12 mouse cellular contexts compared by ENCODE assay signal in genomic region chr11:109556130-109556529, GRCm38 (mm10). TPM values are rescaled to one million over a fixed set of nuclear protein-coding genes. Genes with fewer than 3 reads are reported as not detected.
DNase-seq lines count a peak whose midpoint lies in the region; ATAC-seq and TF ChIP-seq lines count a peak whose summit lies in the region.
"Had no signal": no experiment of that assay in that cellular context is flagged by ENCODE, and none has a peak within 500 bp of the region (broad histone marks: within the 10 kb centered on the region; RNA-seq: fewer than 3 reads in every experiment).

No protein-coding gene starts in this region.

- no peak for TF ChIP-seq CTCF in hindbrain, postnatal 0 days (IDR thresholded peaks at IDR 0.05; ENCODE audit: low read depth)

- H3K4me1 ChIP-seq in forebrain, embryonic 10.5 days = 0 out of 2 replicates have a peak, but pooled peaks cover 3% of the 10 kb centered on the region
- no peaks in the 10 kb centered on the region for H3K4me1 ChIP-seq in forebrain, embryonic 13.5 days
- no peaks in the 10 kb centered on the region for H3K4me1 ChIP-seq in midbrain, embryonic 11.5 days (ENCODE audit: control insufficient read depth, insufficient read depth, low read length)
- no peaks in the 10 kb centered on the region; the same call in 1 of the 2 replicates for H3K4me1 ChIP-seq in midbrain, embryonic 10.5 days
- H3K4me1 ChIP-seq in liver, embryonic 11.5 days (replicated peaks; ENCODE audit: control insufficient read depth, insufficient read depth, low read length) = peaks cover 48% of the 10 kb centered on the region
- H3K4me1 ChIP-seq in stomach, embryonic 16.5 days (ENCODE audit: control insufficient read depth, insufficient read depth, low read length) = peaks cover 30% of the 10 kb centered on the region
- no peaks in the 10 kb centered on the region for H3K4me1 ChIP-seq in hindbrain, postnatal 0 days (ENCODE audit: insufficient read depth, low read length)
- H3K4me1 ChIP-seq: forebrain, embryonic 12.5 days had no signal

- no peak overlapping the region for H3K4me3 ChIP-seq in forebrain, embryonic 10.5 days
- H3K4me3 ChIP-seq in forebrain, embryonic 13.5 days = no peak overlapping the region
- no peak overlapping the region for H3K4me3 ChIP-seq in midbrain, embryonic 11.5 days (ENCODE audit: low read depth, low read length)
- no peak overlapping the region for H3K4me3 ChIP-seq in midbrain, embryonic 10.5 days
- no peak overlapping the region for H3K4me3 ChIP-seq in liver, embryonic 11.5 days (ENCODE audit: low read depth, low read length)
- H3K4me3 ChIP-seq in stomach, embryonic 16.5 days (replicated peaks; ENCODE audit: low read length) = no peak overlapping the region
- no peak overlapping the region for H3K4me3 ChIP-seq in hindbrain, postnatal 0 days (ENCODE audit: low read length)
- H3K4me3 ChIP-seq: forebrain, embryonic 12.5 days had no signal

- H3K36me3 ChIP-seq in forebrain, embryonic 10.5 days (replicated peaks) = no peaks in the 10 kb centered on the region
- no peaks in the 10 kb centered on the region for H3K36me3 ChIP-seq in forebrain, embryonic 13.5 days (ENCODE audit: poor library complexity, severe bottlenecking)
- H3K36me3 ChIP-seq in midbrain, embryonic 11.5 days (ENCODE audit: control insufficient read depth, insufficient read depth, low read length) = no peaks in the 10 kb centered on the region
- H3K36me3 ChIP-seq in midbrain, embryonic 10.5 days = no peaks in the 10 kb centered on the region
- no peaks in the 10 kb centered on the region for H3K36me3 ChIP-seq in liver, embryonic 11.5 days (ENCODE audit: control insufficient read depth, insufficient read depth, low read length)
- H3K36me3 ChIP-seq in stomach, embryonic 16.5 days (ENCODE audit: control insufficient read depth, insufficient read depth, low read length) = no peaks in the 10 kb centered on the region
- no peaks in the 10 kb centered on the region for H3K36me3 ChIP-seq in hindbrain, postnatal 0 days (ENCODE audit: insufficient read depth, low read length)
- H3K36me3 ChIP-seq: forebrain, embryonic 12.5 days had no signal

- ATAC-seq in forebrain, embryonic 13.5 days = no peak
- ATAC-seq in midbrain, embryonic 11.5 days (ENCODE audit: low FRiP score) = no peak
- ATAC-seq in liver, embryonic 11.5 days (replicated peaks; ENCODE audit: low FRiP score) = peak; percentile 40
- peak; percentile 90 for ATAC-seq in stomach, embryonic 16.5 days (ENCODE audit: insufficient read depth, low FRiP score)
- ATAC-seq in hindbrain, postnatal 0 days = no peak

- DNase-seq in forebrain, embryonic 10.5 days (ENCODE audit: extremely low spot score, low spot score) = no peak
- peak; percentile 35 for DNase-seq in midbrain, embryonic 11.5 days (ENCODE audit: low spot score, missing footprints)
- no peak for DNase-seq in midbrain, embryonic 10.5 days (ENCODE audit: low spot score)
- no peak for DNase-seq in liver, embryonic 11.5 days (ENCODE audit: low spot score)
- no peak for DNase-seq in hindbrain, postnatal 0 days (ENCODE audit: low spot score)
- no peak for DNase-seq in right cerebral cortex, postnatal 14 days
- DNase-seq: cerebellum, adult 2 months; gastrocnemius, postnatal 36 days had no signal

- WGBS in forebrain, embryonic 10.5 days = 90% methylated on average over 6 of the region's 6 CpGs
- 91% methylated on average over 6 of the region's 6 CpGs for WGBS in forebrain, embryonic 13.5 days
- 90% methylated on average over 6 of the region's 6 CpGs for WGBS in midbrain, embryonic 11.5 days
- 88% methylated on average over 6 of the region's 6 CpGs for WGBS in midbrain, embryonic 10.5 days
- 45% methylated on average over 6 of the region's 6 CpGs for WGBS in liver, embryonic 11.5 days
- 72% methylated on average over 6 of the region's 6 CpGs for WGBS in stomach, embryonic 16.5 days
- WGBS in hindbrain, postnatal 0 days = 89% methylated on average over 6 of the region's 6 CpGs

- H3K4me2 ChIP-seq in forebrain, embryonic 13.5 days = no peak overlapping the region
- H3K4me2 ChIP-seq in midbrain, embryonic 11.5 days = no peak overlapping the region
- H3K4me2 ChIP-seq in liver, embryonic 11.5 days = peak overlapping the region; percentile 17; the same call in 1 of the 2 replicates
- H3K4me2 ChIP-seq in stomach, embryonic 16.5 days (ENCODE audit: low read depth, low read length) = no peak overlapping the region
- H3K4me2 ChIP-seq in hindbrain, postnatal 0 days (ENCODE audit: low read depth, low read length) = no peak overlapping the region
- H3K4me2 ChIP-seq: forebrain, embryonic 12.5 days had no signal

- H3K9ac ChIP-seq in forebrain, embryonic 13.5 days = no peak overlapping the region
- H3K9ac ChIP-seq in midbrain, embryonic 11.5 days (ENCODE audit: low read length) = no peak overlapping the region
- peak overlapping the region; percentile 61 for H3K9ac ChIP-seq in liver, embryonic 11.5 days (ENCODE audit: low read depth, low read length)
- H3K9ac ChIP-seq in stomach, embryonic 16.5 days (ENCODE audit: low read length) = peak overlapping the region; percentile 7; the same call in 1 of the 2 replicates
- H3K9ac ChIP-seq in hindbrain, postnatal 0 days (replicated peaks; ENCODE audit: low read length) = no peak overlapping the region
- H3K9ac ChIP-seq: forebrain, embryonic 12.5 days had no signal

- H3K27me3 ChIP-seq in forebrain, embryonic 10.5 days (ENCODE audit: poor library complexity, severe bottlenecking) = no peaks in the 10 kb centered on the region
- no peaks in the 10 kb centered on the region for H3K27me3 ChIP-seq in forebrain, embryonic 13.5 days
- no peaks in the 10 kb centered on the region for H3K27me3 ChIP-seq in midbrain, embryonic 11.5 days (ENCODE audit: control insufficient read depth, insufficient read depth, low read length)
- no peaks in the 10 kb centered on the region for H3K27me3 ChIP-seq in midbrain, embryonic 10.5 days (ENCODE audit: low read depth, poor library complexity, severe bottlenecking)
- H3K27me3 ChIP-seq in liver, embryonic 11.5 days (replicated peaks; ENCODE audit: control insufficient read depth, insufficient read depth, low read length) = no peaks in the 10 kb centered on the region
- no peaks in the 10 kb centered on the region for H3K27me3 ChIP-seq in stomach, embryonic 16.5 days (ENCODE audit: control insufficient read depth, insufficient read depth, low read length)
- H3K27me3 ChIP-seq in hindbrain, postnatal 0 days (ENCODE audit: insufficient read depth, low read length) = no peaks in the 10 kb centered on the region
- H3K27me3 ChIP-seq: forebrain, embryonic 12.5 days had no signal

- H3K27ac ChIP-seq in forebrain, embryonic 10.5 days = 0 out of 2 replicates have a peak overlapping the region, but pooled peaks have one; percentile 53
- no peak overlapping the region for H3K27ac ChIP-seq in forebrain, embryonic 13.5 days
- H3K27ac ChIP-seq in midbrain, embryonic 11.5 days (ENCODE audit: low read depth, low read length) = no peak overlapping the region
- no peak overlapping the region for H3K27ac ChIP-seq in midbrain, embryonic 10.5 days (replicated peaks)
- H3K27ac ChIP-seq in liver, embryonic 11.5 days (ENCODE audit: low read depth, low read length) = peak overlapping the region; percentile 93
- H3K27ac ChIP-seq in stomach, embryonic 16.5 days (ENCODE audit: low read length) = peak overlapping the region; percentile 65
- no peak overlapping the region for H3K27ac ChIP-seq in hindbrain, postnatal 0 days
- H3K27ac ChIP-seq: forebrain, embryonic 12.5 days; macrophage had no signal

- H3K9me3 ChIP-seq in forebrain, embryonic 10.5 days = no peaks in the 10 kb centered on the region
- H3K9me3 ChIP-seq in forebrain, embryonic 13.5 days (replicated peaks) = no peaks in the 10 kb centered on the region
- no peaks in the 10 kb centered on the region for H3K9me3 ChIP-seq in midbrain, embryonic 11.5 days (ENCODE audit: control insufficient read depth, low read length)
- no peaks in the 10 kb centered on the region for H3K9me3 ChIP-seq in midbrain, embryonic 10.5 days (replicated peaks)
- no peaks in the 10 kb centered on the region for H3K9me3 ChIP-seq in liver, embryonic 11.5 days (ENCODE audit: control insufficient read depth, low read length)
- H3K9me3 ChIP-seq in stomach, embryonic 16.5 days (replicated peaks; ENCODE audit: control insufficient read depth, low read length) = no peaks in the 10 kb centered on the region
- no peaks in the 10 kb centered on the region for H3K9me3 ChIP-seq in hindbrain, postnatal 0 days (ENCODE audit: low read length)
- H3K9me3 ChIP-seq: forebrain, embryonic 12.5 days had no signal

RNA-seq across cellular contexts. Expression of gene Wipi1, which starts 55.6 kb away (rescaled TPM):
- polyA plus RNA-seq in forebrain, embryonic 10.5 days (2016; fragmentation: Nextera tagmentation; extraction: Ambion mirVana) = 15.7 and 18.4 TPM in 2 replicates
- polyA plus RNA-seq in forebrain, embryonic 13.5 days (2015; fragmentation: Nextera tagmentation; extraction: Ambion mirVana) = 8.8 and 10.7 TPM in 2 replicates
- polyA plus RNA-seq in midbrain, embryonic 11.5 days (2014; fragmentation: Nextera tagmentation; extraction: Ambion mirVana) = 11.1 and 12.4 TPM in 2 replicates
- polyA plus RNA-seq in midbrain, embryonic 10.5 days (2016; fragmentation: Nextera tagmentation; extraction: Ambion mirVana) = 17.9 and 19.4 TPM in 2 replicates
- polyA plus RNA-seq in liver, embryonic 11.5 days (2014; fragmentation: Nextera tagmentation; extraction: Ambion mirVana) = 18.9 and 21.8 TPM in 2 replicates
- 43.2 and 44.8 TPM in 2 replicates for polyA plus RNA-seq in stomach, embryonic 16.5 days (2015; fragmentation: Nextera tagmentation; extraction: Ambion mirVana)
- total RNA-seq in hindbrain, postnatal 0 days (2014; rRNA removed) = 14.6 and 23.3 TPM in 2 replicates
- 21.0 and 23.5 TPM in 2 replicates for polyA plus RNA-seq in hindbrain, postnatal 0 days (2015; fragmentation: Nextera tagmentation; extraction: Ambion mirVana)

Comparison
In these comparisons a context has a peak if more than half of its experiments do, and no peak if none do; other contexts are left out.
1. H3K27ac ChIP-seq: peak in forebrain, embryonic 10.5 days (single experiment), liver, embryonic 11.5 days (single experiment) and stomach, embryonic 16.5 days (single experiment); none in forebrain, embryonic 13.5 days (single experiment), midbrain, embryonic 11.5 days (single experiment), midbrain, embryonic 10.5 days (single experiment) and hindbrain, postnatal 0 days (single experiment).
2. ATAC-seq: peak in liver, embryonic 11.5 days (single experiment) and stomach, embryonic 16.5 days (single experiment); none in forebrain, embryonic 13.5 days (single experiment), midbrain, embryonic 11.5 days (single experiment) and hindbrain, postnatal 0 days (single experiment).
3. H3K9ac ChIP-seq: peak in liver, embryonic 11.5 days (single experiment) and stomach, embryonic 16.5 days (single experiment); none in forebrain, embryonic 13.5 days (single experiment), midbrain, embryonic 11.5 days (single experiment) and hindbrain, postnatal 0 days (single experiment).